Mouse (Mus musculus) erythroid progenitor cell, adult 5-6 weeks (primary cell): ENCODE data around the gene Iqsec1. TPM values are rescaled to one million over a fixed set of nuclear protein-coding genes. Genes with fewer than 3 reads are reported as not detected.

ENCODE experiments used
- ATAC-seq: replicated peaks from 2 replicates; pipeline ENCODE4 v1.8.0; 2016; ENCODE audit warnings: moderate number of reproducible peaks, mild to moderate bottlenecking, moderate TSS enrichment, inconsistent platforms; ENCODE audit not compliant: poor library complexity, low FRiP score, severe bottlenecking
- total RNA-seq, 2 experiments: library from RNA; stranded (forward) in 1 of 2; stranded (reverse) in 1 of 2; fragments of 150-400 nt in 1 of 2; fragments of 186-747, 209-891 nt in 1 of 2; gene quantifications; 2 replicates each; pipeline versions ENCODE4 v1.2.3 to v1.2.4; 2015 to 2017; ENCODE audit warnings: low replicate concordance in 2 of 2

Gene Iqsec1
- total RNA-seq, 2 experiments from 2014 or later, result 41.4 to 88.0 TPM

- no peak for ATAC-seq
Measured at GRCm38 (mm10) chr6:90615991-90616390, 372.5 kb downstream of the Iqsec1 start.

GRCm38 (mm10) chr6:90615362-90615761 lies 373.1 kb downstream of the Iqsec1 start:
- ATAC-seq, result no peak

GRCm38 (mm10) chr6:90613277-90613676 lies 375.2 kb downstream of the Iqsec1 start:
- no peak for ATAC-seq

GRCm38 (mm10) chr6:90610248-90610647 lies 378.2 kb downstream of the Iqsec1 start:
- ATAC-seq, result no peak

GRCm38 (mm10) chr6:90608186-90608585 lies 380.3 kb downstream of the Iqsec1 start:
- ATAC-seq, result 0 out of 2 replicates have a peak, but pooled peaks have one; percentile 43

GRCm38 (mm10) chr6:90607196-90607595 lies 381.3 kb downstream of the Iqsec1 start:
- peak; percentile 62 for ATAC-seq

- peak; percentile 51 for ATAC-seq
Measured at GRCm38 (mm10) chr6:90606538-90606937, 381.9 kb downstream of the Iqsec1 start.

Other genes with a start within 250 kb of the Iqsec1 start
- 240 and 274 TPM in 2 replicates for gene Nup210, start 128.1 kb upstream of the Iqsec1 start, total RNA-seq (2015; ENCODE audit: low replicate concordance)
- gene Nup210, start 128.1 kb upstream of the Iqsec1 start, total RNA-seq (2017; ENCODE audit: low replicate concordance), result 176 and 259 TPM in 2 replicates
- gene Hdac11, start 168.0 kb upstream of the Iqsec1 start, total RNA-seq (2015; ENCODE audit: low replicate concordance), result 15.1 and 20.1 TPM in 2 replicates
- 7.7 and 13.8 TPM in 2 replicates for gene Hdac11, start 168.0 kb upstream of the Iqsec1 start, total RNA-seq (2017; ENCODE audit: low replicate concordance)
- not detected in 2 replicates for gene Fbln2, start 223.8 kb upstream of the Iqsec1 start, total RNA-seq (2015; ENCODE audit: low replicate concordance)
- not detected in 2 replicates for gene Fbln2, start 223.8 kb upstream of the Iqsec1 start, total RNA-seq (2017; ENCODE audit: low replicate concordance)